Mouse (Mus musculus): Measurements from ENCODE around the gene Yme1l1. TPM values are rescaled to one million over a fixed set of nuclear protein-coding genes. Genes with fewer than 3 reads are reported as not detected.

Gene Yme1l1
- 10 to 100 TPM; 52.5 to 62.4 TPM for total RNA-seq (2021)
- long read RNA-seq, experiment 1, full-length matches to known transcripts = 55 of 67 reads
- long read RNA-seq, experiment 1, partial matches to known transcripts = 8 of 67 reads
- long read RNA-seq, experiment 1, other reads (novel, unspliced or antisense) = 4 of 67 reads
- long read RNA-seq, experiment 2, full-length matches to known transcripts = 33 of 42 reads
- long read RNA-seq, experiment 2, partial matches to known transcripts = 4 of 42 reads
- long read RNA-seq, experiment 2, other reads (novel, unspliced or antisense) = 5 of 42 reads

- peak; percentile 95 for DNase-seq (ENCODE audit: low spot score)
Observed at GRCm38 (mm10) chr2:23155777-23156607, at the start of gene Yme1l1, which contains the start of gene Mastl. Gene Yme1l1 (plus strand): TSS chr2:23156369. Gene Mastl (minus strand): TSS chr2:23156024.

GRCm38 (mm10) chr2:23119573-23119972 lies 36.6 kb upstream of the Yme1l1 start:
- no peak for DNase-seq (ENCODE audit: low spot score)

- no peak for DNase-seq (ENCODE audit: low spot score)
Observed at GRCm38 (mm10) chr2:23155199-23155621, 959 bp upstream of the Yme1l1 start.

- no peak for DNase-seq (ENCODE audit: low spot score)
Observed at GRCm38 (mm10) chr2:23156608-23157081, 476 bp downstream of the Yme1l1 start.

- DNase-seq (ENCODE audit: low spot score) = no peak
Observed at GRCm38 (mm10) chr2:23172305-23172704, 16.1 kb downstream of the Yme1l1 start.

GRCm38 (mm10) chr2:23194366-23194765 lies 38.2 kb downstream of the Yme1l1 start:
- DNase-seq (ENCODE audit: low spot score) = no peak

GRCm38 (mm10) chr2:23201034-23201433 lies 44.9 kb downstream of the Yme1l1 start:
- DNase-seq (ENCODE audit: low spot score) = no peak

- no peak for DNase-seq (ENCODE audit: low spot score)
Observed at GRCm38 (mm10) chr2:23202900-23203670, 46.9 kb downstream of the Yme1l1 start.

- DNase-seq (ENCODE audit: low spot score) = no peak
Observed at GRCm38 (mm10) chr2:23207070-23207526, 50.9 kb downstream of the Yme1l1 start, which contains the start of gene 4931423N10Rik. Gene 4931423N10Rik (plus strand): TSS chr2:23207476.

- no peak for DNase-seq (ENCODE audit: low spot score)
Observed at GRCm38 (mm10) chr2:23213661-23214060, 57.5 kb downstream of the Yme1l1 start.

- DNase-seq (ENCODE audit: low spot score) = no peak
Observed at GRCm38 (mm10) chr2:23225199-23225598, 69.0 kb downstream of the Yme1l1 start.

GRCm38 (mm10) chr2:23228463-23228862 lies 72.3 kb downstream of the Yme1l1 start:
- no peak for DNase-seq (ENCODE audit: low spot score)

GRCm38 (mm10) chr2:23234065-23234773 lies 78.0 kb downstream of the Yme1l1 start:
- no peak for DNase-seq (ENCODE audit: low spot score)

Other genes starting within 250 kb of the Yme1l1 start
- 10 to 100 TPM; 17.4 to 22.4 TPM for gene Abi1, start 116.1 kb upstream of the Yme1l1 start, total RNA-seq (2021)
- 10 to 100 TPM; 26.8 to 27.8 TPM for gene Acbd5, start 88.2 kb upstream of the Yme1l1 start, total RNA-seq (2021)
- gene Mastl, start 345 bp upstream of the Yme1l1 start, total RNA-seq (2021) = under 1 TPM; 0.41 to 0.50 TPM
- not detected for gene 4931423N10Rik, start 51.1 kb downstream of the Yme1l1 start, total RNA-seq (2021)
- gene Nxph2, start 164.9 kb downstream of the Yme1l1 start, total RNA-seq (2021) = not detected